Mouse (Mus musculus) gastrocnemius, postnatal 4 days (tissue): ENCODE data around the gene Tada2a. TPM values are rescaled to one million over a fixed set of nuclear protein-coding genes. Genes with fewer than 3 reads are reported as not detected.

Experiments used
- total RNA-seq, 2 experiments: library from RNA; stranded (reverse); gene quantifications; 2 replicates each; pipeline ENCODE4 v1.2.3; 2021

The Tada2a gene
- total RNA-seq, 2 experiments from 2014 or later = 13.9 to 19.4 TPM

Other genes starting within 250 kb of the Tada2a start
- 10 to 100 TPM; 13.3 to 15.3 TPM for gene Ddx52, start 187.5 kb downstream of the Tada2a start, total RNA-seq
- gene Synrg, start 165.2 kb downstream of the Tada2a start, total RNA-seq = 10 to 100 TPM; 40.7 to 46.2 TPM
- 1 to 10 TPM; 6.4 to 7.7 TPM for gene Dusp14, start 60.3 kb downstream of the Tada2a start, total RNA-seq
- gene Acaca, start 72 bp upstream of the Tada2a start, total RNA-seq = 10 to 100 TPM; 25.1 to 25.4 TPM
- gene Gm11437, start 37.9 kb upstream of the Tada2a start, total RNA-seq = not detected